Mouse (Mus musculus): ENCODE results near the gene Smim22.

GRCm38 (mm10) chr16:4976180-4976579, 30.9 kb upstream of the Smim22 start:
- no peak for TF ChIP-seq POLR2A (IDR thresholded peaks at IDR 0.05; ENCODE audit: extremely low read depth, insufficient read depth, low read length)
- no peak for TF ChIP-seq CTCF (IDR thresholded peaks at IDR 0.05; ENCODE audit: low read depth, low read length)
